Mouse (Mus musculus): Measurements from ENCODE around the gene Atp5d.

Gene Atp5d

DNA sequence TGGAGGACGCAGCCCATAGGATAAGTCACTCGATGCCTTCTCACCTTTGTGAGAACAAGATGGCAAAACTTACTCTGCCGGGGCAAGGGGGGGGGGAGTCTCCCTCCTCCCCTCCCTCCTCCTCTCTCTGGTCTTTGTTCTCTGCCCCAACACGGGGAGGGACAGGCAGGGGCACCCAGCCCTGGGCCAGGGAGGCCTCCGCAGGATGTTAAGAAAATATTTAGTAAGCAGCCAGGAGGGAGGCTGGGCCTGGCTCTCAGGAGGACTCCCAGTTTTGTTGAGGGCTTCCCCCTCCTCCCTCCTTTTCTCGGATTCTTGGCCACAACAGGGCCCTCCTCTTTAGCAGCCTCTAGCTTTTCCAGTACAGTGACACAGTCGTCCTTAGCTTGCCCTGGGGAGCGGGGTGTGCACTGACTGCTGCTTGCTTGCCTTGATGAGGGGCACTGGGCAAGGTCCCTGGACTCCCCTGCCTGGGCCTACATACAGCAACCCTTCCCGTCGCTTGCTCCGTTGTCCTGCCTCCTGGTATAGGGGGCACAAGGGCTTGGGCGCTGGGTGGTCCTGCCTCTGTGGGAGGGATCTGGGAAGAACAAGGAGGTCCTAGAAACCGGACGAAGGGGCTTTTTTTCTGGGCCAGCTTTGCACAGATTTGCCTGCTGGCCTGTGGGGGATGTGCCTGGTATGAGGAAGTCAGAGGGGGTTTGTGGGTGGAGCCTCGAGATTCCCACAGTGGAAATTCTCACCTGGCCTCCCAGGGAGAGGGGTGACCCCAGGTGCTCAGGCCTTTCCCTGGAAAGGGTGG, 13.8 kb downstream of the Atp5d start:
- in situ Hi-C loops (cut with MseI, MboI) = no loop called here

DNA sequence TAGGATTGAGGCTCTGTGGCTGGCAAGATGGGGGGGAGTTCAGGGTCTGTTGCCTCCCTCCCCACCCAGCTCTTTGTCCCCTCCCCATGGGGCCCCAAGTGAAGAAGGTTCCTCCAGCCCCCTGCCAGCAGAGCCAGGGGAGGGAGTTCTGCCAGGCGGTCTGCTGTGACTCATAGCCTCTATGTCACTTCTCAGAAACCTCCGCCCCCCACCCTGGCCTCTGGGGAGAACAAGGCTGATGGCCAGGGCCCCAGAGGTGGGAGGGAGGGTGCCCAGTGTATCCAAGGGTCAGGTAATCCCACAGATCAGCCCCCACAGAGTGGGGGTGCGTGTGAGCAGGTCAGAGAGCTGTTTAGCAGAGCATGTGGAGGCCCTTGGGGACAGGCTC, 14.4 kb downstream of the Atp5d start:
- in situ Hi-C loops (cut with MseI, MboI) = no loop called here

DNA sequence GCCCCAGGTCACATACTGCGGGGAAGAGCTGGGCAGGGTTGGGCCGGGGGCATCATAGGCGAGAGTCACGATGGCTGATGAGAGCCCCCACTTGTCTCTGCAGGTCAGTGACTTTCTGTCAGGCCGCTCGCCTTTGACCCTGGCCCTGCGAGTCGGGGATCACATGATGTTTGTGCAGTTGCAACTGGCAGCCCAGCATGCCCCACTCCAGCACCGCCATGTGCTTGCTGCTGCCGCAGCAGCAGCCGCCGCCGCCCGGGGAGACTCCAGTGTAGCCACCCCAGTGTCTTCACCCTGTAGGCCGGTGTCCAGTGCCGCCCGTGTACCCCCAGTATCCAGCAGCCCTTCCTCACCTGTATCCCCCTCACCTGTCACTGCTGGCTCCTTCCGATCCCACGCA, 15.3 kb downstream of the Atp5d start:
- in situ Hi-C loops (cut with MseI, MboI) = no loop called here

DNA sequence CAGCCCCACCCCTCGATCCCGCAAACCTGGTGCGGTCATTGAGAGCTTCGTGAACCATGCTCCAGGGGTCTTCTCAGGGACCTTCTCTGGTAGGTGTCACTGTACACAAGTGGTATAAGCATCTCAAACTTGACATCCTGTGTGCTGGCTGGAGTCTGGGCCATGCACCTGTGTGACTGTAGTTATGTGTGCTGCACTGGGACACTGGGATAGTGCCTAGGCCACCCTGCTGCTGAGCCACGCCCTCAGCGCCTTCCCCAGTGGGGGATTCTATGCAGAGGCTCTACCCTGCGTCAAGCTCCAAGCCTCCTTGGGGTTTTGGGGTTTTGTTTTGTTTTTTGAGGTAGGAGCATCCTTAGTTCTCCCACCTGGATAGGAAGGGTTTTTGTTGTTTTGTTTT, 16.0 kb downstream of the Atp5d start:
- in situ Hi-C loops (cut with MseI, MboI) = no loop called here

DNA sequence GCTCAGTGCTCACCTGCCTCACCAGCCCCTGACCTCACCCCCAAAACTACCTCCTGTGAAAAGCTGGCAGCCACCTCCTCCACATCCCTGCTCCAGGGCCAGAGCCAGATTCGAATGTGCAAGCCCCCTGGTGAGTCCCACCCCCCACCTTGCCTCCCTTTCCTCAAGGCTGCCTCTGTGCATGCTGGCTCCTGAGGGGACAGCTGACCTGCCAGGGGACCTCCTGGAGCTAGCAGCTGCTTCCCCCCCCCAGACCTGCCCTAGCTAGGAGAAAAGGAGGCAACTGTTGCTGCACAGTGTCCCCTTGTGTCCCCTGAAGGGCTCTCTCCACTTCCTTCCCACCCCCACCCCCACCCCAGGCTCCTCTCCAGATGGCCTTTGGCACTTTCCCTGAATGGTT, 16.8 kb downstream of the Atp5d start:
- in situ Hi-C loops (cut with MseI, MboI) = no loop called here

DNA sequence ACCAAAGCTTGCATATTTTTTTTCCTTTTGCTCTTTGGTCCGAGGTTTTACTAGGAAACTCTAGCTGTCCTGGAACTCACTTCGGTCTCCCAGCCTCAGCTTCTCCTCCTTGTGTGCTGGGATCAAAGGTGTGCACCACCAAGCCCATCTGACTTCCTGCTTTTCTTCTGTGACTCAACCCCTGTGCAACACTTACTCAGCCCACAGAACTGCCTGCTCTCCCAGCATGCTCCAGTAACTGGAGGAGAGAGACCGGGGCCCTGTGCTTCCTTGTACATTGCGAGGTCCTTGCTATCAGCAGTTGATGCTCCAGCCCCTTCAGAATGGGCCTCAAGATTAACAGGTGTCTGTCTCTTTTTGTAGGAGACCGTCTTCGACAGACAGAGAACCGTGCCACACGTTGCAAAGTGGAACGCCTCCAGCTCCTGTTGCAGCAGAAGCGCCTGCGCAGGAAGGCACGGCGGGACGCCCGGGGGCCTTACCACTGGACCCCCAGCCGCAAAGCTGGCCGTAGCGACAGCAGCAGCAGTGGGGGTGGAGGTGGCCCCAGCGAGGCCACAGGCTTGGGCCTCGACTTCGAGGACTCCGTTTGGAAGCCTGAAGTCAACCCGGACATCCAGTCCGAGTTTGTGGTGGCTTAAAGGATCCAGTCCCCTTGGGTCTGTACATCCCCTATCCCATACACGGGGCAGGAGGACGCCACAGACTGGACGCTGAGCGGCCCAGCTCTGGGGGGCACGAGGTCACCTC, 17.7 kb downstream of the Atp5d start:
- in situ Hi-C loops (cut with MseI, MboI) = no loop called here

DNA sequence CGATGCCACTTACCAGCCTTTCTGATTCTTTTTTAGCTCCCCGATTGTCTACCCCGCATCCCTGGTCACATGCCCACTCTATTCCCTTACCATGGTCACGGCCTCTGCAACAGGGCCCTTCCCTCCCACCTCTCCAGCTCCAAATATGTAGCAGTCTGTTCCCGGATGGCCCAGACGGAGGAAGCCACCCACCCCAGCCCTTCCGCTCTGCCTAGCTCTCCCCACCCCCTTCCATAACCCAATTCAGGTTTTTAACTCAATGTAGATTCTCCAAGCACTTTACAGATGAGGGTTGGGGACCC, 18.3 kb downstream of the Atp5d start:
- in situ Hi-C loops (cut with MseI, MboI) = no loop called here

DNA sequence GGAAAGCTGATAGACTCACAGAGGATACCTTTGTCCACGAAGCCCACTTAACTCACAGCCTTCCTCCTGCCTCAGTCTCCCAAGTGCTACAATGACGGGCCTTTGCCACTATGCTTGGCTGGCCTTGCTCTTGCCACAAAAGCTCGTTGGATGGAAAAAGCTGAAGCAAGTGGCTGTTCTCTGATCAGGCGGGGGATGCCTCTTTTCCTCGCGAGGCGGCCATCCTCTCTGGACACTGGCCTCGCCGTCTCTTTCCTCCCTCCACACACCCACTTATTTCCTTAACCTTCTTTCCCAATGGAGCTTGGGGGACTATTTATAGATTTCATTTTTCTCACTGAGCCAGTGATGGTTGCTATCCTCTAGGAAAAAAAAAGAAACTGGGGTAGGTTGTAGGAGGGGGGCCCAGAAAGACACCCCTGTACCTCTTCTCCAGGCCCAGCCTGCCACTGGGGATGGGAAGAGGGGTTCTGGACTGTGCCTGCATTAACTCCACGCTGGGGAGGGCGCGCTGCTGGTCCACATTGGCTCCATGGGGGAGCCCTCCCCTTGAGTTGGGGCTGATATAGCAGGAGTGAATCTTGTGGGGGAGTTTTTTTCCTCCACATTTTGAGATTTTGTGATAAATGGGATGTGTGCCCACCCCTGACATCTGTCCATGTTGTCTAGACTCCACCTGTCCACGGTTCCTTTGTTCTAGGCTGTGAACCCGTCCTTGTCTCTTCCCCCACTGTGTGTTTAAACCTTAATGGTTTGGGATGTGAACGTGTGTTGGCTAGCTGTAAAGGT, 18.9 kb downstream of the Atp5d start:
- in situ Hi-C loops (cut with MseI, MboI) = no loop called here

DNA sequence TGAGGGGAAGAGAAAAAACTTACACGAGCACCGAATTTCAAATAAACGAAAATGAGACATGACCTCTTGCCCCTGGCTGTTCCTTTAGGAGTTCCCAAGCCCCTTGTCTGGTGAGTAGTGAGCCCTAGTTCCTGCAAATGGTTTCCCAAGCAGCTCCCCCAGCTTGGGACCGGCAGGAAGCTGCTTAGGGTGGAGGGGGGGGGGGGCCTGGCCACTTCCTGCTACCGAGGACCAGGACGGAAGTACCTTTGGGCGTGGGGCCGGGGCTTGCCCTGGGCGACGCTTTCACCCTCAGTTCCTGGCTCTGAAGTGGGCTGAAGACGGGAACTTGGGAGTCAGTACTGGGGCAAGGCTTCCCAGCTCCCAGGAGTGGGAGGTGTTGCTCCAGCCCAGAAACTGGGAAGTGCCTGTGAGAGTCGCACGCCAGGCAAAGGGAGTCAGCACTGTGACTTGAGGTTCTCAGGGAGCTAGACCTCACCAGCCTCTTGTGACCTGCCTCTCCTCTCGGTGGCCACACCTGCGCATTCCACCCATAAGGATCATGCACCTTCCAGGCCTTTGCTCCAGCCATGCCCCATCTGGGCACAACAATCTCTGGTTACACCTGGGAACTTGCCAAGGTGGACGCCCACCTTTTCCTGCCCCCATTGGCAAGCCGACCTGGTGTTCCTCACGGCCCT, 20.0 kb downstream of the Atp5d start:
- in situ Hi-C loops (cut with MseI, MboI) = no loop called here

DNA sequence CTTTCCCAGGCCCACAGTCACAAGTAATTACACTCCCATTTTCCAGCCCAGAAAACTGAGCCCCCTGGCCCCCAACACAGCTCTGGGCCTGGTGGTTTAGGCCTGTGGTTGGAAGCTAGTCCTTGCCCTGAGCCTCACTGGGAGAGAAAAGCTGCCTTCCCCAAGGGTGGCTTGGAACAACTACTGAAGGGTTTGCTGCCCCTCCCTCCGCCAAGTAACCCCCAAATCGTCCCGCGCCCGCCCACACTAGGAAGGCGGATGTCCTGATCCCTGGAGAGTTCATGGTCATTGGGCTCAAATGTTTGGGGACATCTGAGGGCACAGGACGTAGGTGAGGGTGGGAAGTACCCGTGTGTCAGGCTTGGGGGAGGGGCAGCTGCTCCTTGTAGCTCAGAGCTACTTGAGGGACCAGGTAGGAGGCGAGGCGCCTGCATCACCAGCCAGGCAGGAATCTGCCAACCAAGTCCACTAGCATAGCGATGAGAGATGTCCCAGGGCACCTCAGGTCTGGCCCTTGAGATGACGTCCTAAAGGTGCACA, 20.7 kb downstream of the Atp5d start:
- in situ Hi-C loops (cut with MseI, MboI) = no loop called here

DNA sequence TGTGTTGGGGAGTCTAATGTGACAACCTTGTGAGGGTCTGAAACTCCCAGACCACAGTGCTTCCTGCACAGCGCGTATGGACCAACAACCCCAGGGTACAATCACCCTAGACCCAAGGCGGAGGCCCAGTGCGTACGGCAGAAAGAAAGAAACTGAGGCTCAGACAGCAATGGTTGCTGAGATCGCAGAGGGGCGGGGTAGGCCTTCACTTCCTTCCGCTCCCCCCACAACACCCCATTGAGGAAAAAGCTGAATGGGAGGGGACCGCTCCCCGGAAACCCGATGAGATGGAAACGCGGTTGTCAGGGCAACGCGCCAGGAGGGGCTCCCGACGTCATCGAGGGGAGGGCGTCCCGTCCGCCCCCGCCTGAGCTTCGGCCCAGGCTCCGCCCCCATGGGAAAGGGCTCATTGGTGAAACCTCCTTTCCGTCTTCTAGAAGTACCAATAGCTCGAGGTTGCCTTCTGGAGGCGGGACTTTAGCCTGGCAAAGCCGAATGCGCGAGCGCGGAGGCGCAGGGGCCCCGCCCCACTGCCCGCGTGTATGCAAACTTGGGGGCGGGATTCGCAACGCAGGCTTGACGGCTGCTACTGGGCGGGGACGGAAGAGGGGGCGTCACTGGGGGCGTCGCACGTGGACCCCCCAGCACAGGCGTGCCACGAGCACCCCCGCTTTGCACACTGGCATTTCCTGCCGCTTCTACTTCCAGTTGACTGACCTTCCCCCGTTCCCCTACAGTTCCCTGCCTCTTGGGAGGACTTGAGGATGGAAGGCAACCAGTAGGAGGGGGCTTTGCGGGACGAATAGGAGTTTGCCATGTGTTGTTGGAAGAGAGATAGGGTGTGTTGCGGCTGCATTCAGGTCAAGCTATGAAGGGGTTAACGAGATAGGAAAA, 21.4 kb downstream of the Atp5d start:
- in situ Hi-C loops (cut with MseI, MboI) = no loop called here

DNA sequence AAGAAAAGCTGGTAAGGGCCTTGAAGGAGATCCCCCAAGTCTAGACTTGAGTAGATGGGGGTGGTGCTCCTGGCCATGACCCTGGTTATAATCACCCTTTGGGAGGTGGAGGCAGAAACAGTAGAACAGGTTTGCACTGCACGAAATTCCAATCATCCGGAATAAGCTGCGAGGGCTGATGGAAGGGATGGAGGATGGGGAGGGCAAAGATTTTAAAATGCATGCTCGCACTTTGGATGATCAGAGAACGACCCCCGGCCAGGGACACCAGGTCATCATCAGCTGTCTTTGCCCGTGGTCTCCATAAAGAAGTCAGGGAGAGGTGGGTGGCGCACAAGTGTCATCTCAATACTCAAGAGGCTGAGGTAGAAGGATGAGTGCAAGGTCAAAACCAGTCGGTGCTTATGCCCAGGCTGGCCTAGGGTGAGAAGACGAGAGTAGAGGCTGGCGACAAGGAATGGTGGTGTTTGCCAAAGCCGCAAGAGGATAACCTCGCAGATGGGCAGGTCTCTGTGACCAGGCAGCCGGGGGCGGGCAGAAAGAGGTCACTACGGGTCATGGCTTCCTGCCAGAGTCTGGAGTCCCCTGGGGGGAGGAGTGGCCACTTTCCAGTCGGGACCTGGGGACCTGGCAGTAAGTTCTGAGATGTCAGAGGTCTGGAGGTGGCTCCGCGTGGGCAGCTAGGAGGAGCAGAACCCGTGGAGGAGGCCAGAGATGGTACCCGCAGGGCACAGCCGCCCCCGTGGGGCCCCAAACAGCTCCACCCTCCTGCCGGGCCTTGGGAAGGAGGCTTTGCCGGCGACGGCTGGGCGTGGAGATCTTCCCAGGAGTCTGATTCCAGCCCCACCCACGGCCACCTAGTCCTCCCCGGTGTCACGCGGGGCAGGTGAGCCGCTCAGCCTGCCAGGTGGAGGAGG, 22.3 kb downstream of the Atp5d start:
- in situ Hi-C loops (cut with MseI, MboI) = no loop called here

DNA sequence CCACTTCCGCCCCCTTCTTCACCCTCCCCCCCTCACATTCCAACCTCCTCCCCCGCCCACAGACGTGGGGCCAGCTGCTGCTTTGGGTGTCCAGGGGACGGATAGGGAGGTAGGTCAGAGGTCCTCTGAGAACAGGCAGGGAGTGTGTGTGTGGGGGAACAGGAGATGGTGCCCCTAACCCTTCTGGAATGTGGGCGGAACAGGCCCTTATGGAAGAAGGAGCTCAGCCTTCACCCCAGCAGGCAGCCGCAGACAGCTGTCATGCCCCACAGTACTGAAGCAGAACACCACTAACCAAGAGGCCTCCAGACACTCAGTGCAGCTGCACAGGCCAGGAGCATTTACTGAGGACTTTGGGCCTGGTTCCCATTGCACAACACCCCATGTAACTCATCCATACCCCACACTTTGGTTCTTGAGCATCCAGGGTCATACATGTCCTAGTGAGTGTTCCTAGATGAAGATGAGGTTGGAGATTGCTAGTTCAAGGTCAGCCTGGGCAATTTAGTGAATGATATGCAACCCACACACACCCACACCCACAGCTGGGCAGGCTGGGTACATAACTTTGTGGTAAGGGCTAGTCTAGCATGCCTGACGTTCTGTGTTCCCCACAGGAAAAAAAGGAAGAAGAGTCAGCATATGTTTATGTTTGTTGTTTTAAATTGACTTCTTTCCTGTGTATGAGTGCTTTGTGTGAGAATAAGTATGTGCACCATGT, 23.2 kb downstream of the Atp5d start:
- in situ Hi-C loops (cut with MseI, MboI) = no loop called here

DNA sequence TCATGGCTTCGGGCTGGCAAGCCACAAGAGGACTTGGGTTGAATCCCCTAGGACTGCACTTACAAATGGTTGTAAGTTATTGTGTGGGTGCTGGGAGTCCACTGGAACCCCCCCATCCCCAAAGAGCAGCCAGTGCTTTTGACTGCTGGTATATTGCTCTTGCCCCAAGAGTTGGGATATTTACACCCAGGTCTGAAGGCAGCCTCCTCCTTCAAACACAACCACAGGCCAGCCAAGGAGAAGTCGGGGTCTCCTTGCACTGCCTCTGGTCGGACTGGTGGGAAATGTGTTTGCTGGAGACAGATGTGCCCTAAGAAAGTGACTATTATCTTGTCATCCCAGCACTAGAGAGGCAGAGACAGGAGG, 23.8 kb downstream of the Atp5d start:
- in situ Hi-C loops (cut with MseI, MboI) = no loop called here

DNA sequence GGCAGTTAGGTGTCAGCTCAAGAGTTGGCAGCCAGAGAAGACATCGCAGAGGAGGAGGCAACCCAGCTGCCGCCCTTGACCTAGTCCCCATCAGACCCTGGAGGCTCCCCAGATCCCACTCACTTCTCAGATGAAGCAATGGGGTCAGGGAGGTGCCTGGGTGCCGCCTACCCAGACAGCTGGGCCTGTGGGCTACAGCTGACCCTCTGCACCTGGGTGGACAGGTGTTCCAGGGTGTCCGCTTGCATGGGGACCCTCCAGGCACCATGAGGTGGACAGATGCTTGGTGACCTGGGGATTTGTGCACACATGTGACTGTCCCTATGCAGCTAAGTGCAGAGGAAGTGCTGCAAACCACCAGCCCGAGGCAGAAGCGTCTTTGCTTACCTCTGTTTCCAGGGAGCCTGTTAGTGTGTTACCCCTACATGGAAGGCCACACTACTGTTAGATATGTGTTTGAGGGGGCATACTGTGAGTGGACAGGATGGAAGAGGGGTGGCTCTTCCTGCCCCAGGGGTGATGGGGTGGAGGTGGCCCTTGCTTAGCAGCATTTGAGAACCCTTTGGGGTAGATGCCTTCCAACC, 24.4 kb downstream of the Atp5d start:
- in situ Hi-C loops (cut with MseI, MboI) = no loop called here

DNA sequence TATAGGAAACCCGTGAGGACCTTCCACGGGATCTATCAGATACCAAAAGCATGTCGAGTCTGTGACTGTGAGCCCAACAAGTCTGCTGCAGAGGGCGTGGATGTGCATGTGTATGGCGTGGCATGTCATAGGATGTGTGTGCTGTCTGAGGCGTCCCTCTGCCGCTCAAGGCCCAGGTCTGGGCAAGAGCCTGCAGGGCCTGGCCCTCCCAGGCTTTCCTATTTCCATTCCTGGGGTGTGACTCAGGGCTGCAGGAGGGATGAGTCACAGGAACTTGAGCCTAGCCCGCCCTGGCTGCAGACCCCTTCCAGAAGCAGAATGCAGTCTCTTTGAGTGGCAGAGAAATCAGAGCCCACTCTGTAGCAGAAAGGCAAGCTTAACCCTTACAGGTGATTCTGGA, 25.3 kb downstream of the Atp5d start:
- in situ Hi-C loops (cut with MseI, MboI) = no loop called here

DNA sequence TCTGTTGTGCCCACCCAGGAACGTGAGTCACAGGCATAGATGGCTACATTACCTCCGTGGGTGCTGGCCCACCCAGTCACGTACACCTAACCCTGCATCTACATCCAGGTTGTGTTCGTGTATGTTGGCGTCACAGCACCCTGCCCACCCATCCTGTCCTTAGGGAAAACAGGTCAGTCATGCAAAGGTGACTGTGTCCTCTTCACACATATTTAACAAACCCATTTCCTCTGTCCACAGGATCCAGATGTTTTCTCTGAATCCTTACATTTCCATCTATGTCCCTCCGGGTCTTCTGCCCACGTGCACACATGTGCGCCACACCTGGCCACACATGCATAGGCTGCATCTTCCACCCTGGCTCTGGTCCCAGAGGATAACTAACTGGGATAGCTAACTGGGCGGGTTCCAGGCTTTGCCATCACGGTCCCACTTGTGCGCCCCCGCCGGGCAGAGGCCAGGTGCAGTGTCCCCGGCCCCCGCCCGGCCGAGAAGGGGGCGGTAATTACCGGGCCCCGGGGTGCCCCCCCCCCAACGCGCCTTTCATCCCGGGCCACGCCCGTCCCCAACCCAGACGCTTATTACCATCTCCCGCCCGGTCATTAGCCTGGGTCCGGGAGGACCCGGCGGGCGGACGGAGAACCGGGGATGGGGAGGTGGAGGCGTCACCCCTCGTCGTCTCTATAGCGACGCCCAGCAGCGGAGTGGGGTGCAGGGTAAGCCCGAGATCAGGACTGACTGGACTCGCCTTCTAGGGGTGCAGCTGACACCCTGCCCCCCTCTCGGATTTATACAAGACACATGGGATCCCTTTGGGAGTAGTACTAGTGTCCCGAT, 25.9 kb downstream of the Atp5d start:
- in situ Hi-C loops (cut with MseI, MboI) = no loop called here

DNA sequence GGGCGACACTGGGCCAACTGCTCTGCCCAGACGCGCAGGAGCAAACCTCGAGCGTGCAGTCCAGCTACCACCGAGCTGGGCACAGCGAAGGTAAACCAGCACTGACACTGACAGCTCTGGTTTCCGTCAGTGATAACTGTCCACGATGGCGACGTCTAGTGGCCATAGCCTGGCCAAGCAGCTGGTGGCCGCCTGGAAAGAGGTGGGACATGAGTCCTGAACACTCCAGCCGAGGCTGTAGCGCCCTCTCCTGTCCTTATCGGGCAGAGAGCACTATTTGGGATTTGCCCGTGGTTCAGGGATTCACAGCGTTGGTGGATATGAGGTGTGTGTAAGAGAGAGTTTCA, 26.5 kb downstream of the Atp5d start:
- in situ Hi-C loops (cut with MseI, MboI) = no loop called here
